Mouse (Mus musculus) myocyte (in vitro differentiated cells): ENCODE results near the gene Il33. TPM values are rescaled to one million over a fixed set of nuclear protein-coding genes. Genes with fewer than 3 reads are reported as not detected.
A peak's percentile ranks its signal among the peaks of the same experiment; 100 is the strongest.

Source experiments
- H3K27me3 ChIP-seq: one replicate; pipeline ENCODE4 v1.6.1; 2011; ENCODE audit not compliant: control insufficient read depth, insufficient read depth, insufficient read length
- H3K36me3 ChIP-seq: one replicate; pipeline ENCODE4 v1.6.1; 2011; ENCODE audit not compliant: control insufficient read depth, insufficient read depth
- H3K4me2 ChIP-seq: one replicate; pipeline ENCODE4 v1.6.1; 2011; ENCODE audit warnings: low read depth, control low read depth
- H3K4me3 ChIP-seq: one replicate; pipeline ENCODE4 v1.5.1; 2011; ENCODE audit warnings: mild to moderate bottlenecking, control low read depth, moderate library complexity
- H3K79me2 ChIP-seq: one replicate; pipeline ENCODE4 v1.6.1; 2011; ENCODE audit not compliant: control insufficient read depth, insufficient read depth
- H3ac ChIP-seq: one replicate; pipeline ENCODE4 v1.6.1; 2011; ENCODE audit not compliant: control insufficient read depth, insufficient read length
- CEBPB ChIP-seq: IDR thresholded peaks from 2 replicates; pipeline ENCODE4 v1.6.1; 2011; ENCODE audit warnings: mild to moderate bottlenecking, moderate library complexity; ENCODE audit not compliant: poor library complexity, insufficient read depth, severe bottlenecking
- E2F4 ChIP-seq: IDR thresholded peaks from one replicate; pipeline ENCODE4 v1.6.1; 2011; ENCODE audit warnings: mild to moderate bottlenecking, control low read depth, moderate library complexity; ENCODE audit not compliant: insufficient read depth
- MAX ChIP-seq: IDR thresholded peaks from one replicate; pipeline ENCODE4 v1.6.1; 2011; ENCODE audit warnings: low read depth, mild to moderate bottlenecking, control low read depth
- MYOD1 ChIP-seq, 3 experiments: IDR thresholded peaks; one replicate each; pipeline ENCODE4 v1.6.1; 2011; ENCODE audit warnings: control low read depth in 2 of 3, low read depth in 2 of 3, mild to moderate bottlenecking in 2 of 3, moderate library complexity in 1 of 3; ENCODE audit not compliant: insufficient read length in 2 of 3, control insufficient read depth in 1 of 3
- MYOG ChIP-seq, 3 experiments: IDR thresholded peaks; one replicate each; pipeline ENCODE4 v1.6.1; 2011; ENCODE audit warnings: control low read depth in 2 of 3, low read depth in 2 of 3, mild to moderate bottlenecking in 2 of 3; ENCODE audit not compliant: insufficient read length in 2 of 3, control insufficient read depth in 1 of 3, insufficient read depth in 1 of 3
- POLR2A ChIP-seq: IDR thresholded peaks from one replicate; pipeline ENCODE4 v1.6.1; 2011; ENCODE audit warnings: low read depth, mild to moderate bottlenecking, control low read depth, moderate library complexity; ENCODE audit not compliant: insufficient read length
- POLR2AphosphoS2 ChIP-seq: IDR thresholded peaks from one replicate; pipeline ENCODE4 v1.6.1; 2011; ENCODE audit warnings: low read depth, control low read depth; ENCODE audit not compliant: insufficient read length
- REST ChIP-seq: IDR thresholded peaks from one replicate; pipeline ENCODE4 v1.6.1; 2011; ENCODE audit warnings: mild to moderate bottlenecking, control low read depth, moderate library complexity; ENCODE audit not compliant: insufficient read depth, insufficient read length
- SRF ChIP-seq: IDR thresholded peaks from one replicate; pipeline ENCODE4 v1.6.1; 2011; ENCODE audit warnings: low read depth; ENCODE audit not compliant: control insufficient read depth, insufficient read length
- TCF12 ChIP-seq: IDR thresholded peaks from one replicate; pipeline ENCODE4 v1.6.1; 2011; ENCODE audit warnings: mild to moderate bottlenecking, control low read depth; ENCODE audit not compliant: poor library complexity, insufficient read depth, severe bottlenecking
- TCF3 ChIP-seq: IDR thresholded peaks from one replicate; pipeline ENCODE4 v1.6.1; 2011; ENCODE audit warnings: low read depth, control low read depth; ENCODE audit not compliant: insufficient read length
- USF1 ChIP-seq: IDR thresholded peaks from one replicate; pipeline ENCODE4 v1.6.1; 2011; ENCODE audit warnings: low read depth, mild to moderate bottlenecking, control low read depth, moderate library complexity
- polyA plus RNA-seq: library from polyadenylated mRNA; unstranded; fragments of >200 nt; fragmentation: generic; extraction: Trizol; gene quantifications from one replicate; pipeline ENCODE4 v1.2.1, GENCODE M21; 2012; ENCODE audit warnings: missing spikeins

Il33 gene
- polyA plus RNA-seq, 1 experiment, result 1.4 TPM

DNA sequence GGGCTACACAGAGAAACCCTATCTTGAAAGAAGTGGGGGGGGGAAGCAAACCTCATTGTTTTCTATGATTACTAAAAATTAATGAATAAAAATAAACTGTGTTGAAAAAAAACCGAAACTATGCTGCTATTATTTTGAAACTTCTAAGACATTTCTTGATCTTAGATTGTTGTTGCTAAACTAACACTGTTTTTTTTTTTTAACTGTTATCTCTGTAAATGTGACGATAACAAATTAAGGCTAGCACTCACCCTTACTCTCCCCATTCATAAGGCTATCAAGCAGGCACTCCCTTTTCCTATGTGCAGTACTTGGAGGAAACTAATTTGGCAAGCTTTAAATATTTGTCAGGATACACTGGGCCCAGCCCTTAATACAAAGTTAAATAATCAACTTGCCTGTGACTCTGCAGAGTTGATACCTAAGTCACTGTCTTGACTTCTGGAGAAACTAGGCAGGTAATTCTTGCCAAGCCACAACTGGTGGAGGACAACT is 38.7 kb downstream of the Il33 start:
- TF ChIP-seq MYOD1 (IDR thresholded peaks at IDR 0.05; ENCODE audit: control insufficient read depth in 1 of 3, insufficient read length in 2 of 3, low read depth in 2 of 3) (no peak), USF1 (no peak), TCF3 (no peak), TCF12 (no peak), POLR2AphosphoS2 (no peak), POLR2A (no peak), MAX (no peak), MYOG (IDR thresholded peaks at IDR 0.05; ENCODE audit: control insufficient read depth in 1 of 3, insufficient read depth in 1 of 3, insufficient read length in 2 of 3, low read depth in 2 of 3) (no peak), REST (no peak)
- no peak overlapping the region for H3K4me2 ChIP-seq
- no peak overlapping the region for H3K4me3 ChIP-seq
- no peak overlapping the region for H3ac ChIP-seq
- H3K36me3 ChIP-seq, result no peaks in the 10 kb centered on the region
- H3K79me2 ChIP-seq, result no peaks in the 10 kb centered on the region
- no peaks in the 10 kb centered on the region for H3K27me3 ChIP-seq

DNA sequence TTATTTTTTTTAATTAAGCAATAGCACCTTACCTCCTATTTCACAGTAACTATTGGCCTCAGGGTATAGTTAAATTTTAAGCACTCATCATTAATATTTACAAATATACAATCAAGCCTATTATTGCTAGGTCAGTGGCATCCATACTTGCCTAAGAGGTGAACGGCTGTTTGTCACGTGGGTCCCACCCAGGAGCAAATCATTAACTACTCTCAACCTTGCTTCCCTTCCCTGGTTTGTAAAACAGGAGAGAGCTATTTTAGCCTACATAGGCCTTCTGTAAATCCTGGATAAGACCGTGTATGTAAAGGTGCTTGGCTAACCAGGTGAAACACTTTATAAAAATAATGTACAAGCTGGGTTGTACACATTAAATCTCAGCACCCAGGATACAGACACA is 43.0 kb downstream of the Il33 start:
- Histone ChIP-seq H3K4me3 (no peak overlapping the region), H3K36me3 (no peaks in the 10 kb centered on the region), H3K27me3 (no peaks in the 10 kb centered on the region), H3K79me2 (no peaks in the 10 kb centered on the region), H3ac (no peak overlapping the region), H3K4me2 (no peak overlapping the region)
- no peak for TF ChIP-seq POLR2A

DNA sequence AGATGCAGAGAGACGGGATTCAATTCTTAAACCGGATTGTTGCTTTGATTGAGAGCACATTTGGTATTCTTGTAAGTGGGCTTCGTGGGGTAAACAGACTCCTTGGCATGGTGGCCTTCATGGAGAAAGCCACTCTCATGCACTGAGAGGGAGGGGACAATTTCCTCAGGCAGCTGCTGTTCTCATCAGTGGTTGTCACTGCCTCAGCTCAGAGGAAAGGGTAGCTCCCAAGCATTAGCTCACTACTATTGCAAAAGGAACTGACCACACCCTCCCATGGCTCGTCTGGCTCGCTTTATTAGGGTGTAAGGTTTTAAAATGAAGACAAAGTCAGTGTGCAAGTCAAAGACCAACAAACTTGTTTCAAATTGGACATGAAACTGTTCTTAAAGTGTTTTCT is 48.5 kb downstream of the Il33 start:
- H3K27me3 ChIP-seq, result no peaks in the 10 kb centered on the region
- H3K36me3 ChIP-seq, result no peaks in the 10 kb centered on the region
- H3K79me2 ChIP-seq, result no peaks in the 10 kb centered on the region
- H3ac ChIP-seq, result no peak overlapping the region
- H3K4me3 ChIP-seq, result no peak overlapping the region
- H3K4me2 ChIP-seq, result peak overlapping the region; percentile 14
- no peak for TF ChIP-seq SRF
- peak; percentile 48 to 90 (median 69) for TF ChIP-seq MYOD1 (IDR thresholded peaks at IDR 0.05; ENCODE audit: control insufficient read depth in 1 of 3, insufficient read length in 2 of 3, low read depth in 2 of 3)
- peak; percentile 43; the same call in 1 of the 2 replicates for TF ChIP-seq CEBPB

DNA sequence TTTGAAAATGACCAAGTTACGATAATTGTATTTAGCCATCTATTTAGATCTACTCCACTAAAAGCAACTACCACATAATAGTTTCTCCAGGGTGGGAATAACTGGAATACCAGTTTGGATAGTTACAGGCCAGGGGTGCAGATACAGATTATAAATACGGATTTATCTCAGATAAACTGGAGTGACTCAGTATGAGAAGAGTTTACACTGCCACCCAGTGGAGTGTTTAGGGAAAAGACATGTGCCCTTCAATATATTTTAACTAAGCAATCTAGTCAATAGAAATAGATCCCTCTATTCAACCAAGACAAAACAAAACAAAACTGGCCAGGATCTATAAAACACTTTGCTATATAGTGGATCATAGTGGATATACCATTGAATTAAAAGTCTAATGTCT is 53.9 kb downstream of the Il33 start:
- Histone ChIP-seq H3K79me2 (no peaks in the 10 kb centered on the region), H3K36me3 (no peaks in the 10 kb centered on the region), H3K4me3 (no peak overlapping the region), H3ac (no peak overlapping the region), H3K27me3 (no peaks in the 10 kb centered on the region), H3K4me2 (no peak overlapping the region)
- TF ChIP-seq POLR2AphosphoS2, result no peak
- no peak for TF ChIP-seq REST
- TF ChIP-seq SRF, result no peak
- TF ChIP-seq TCF12, result no peak
- TF ChIP-seq E2F4, result no peak
- TF ChIP-seq MAX, result no peak
- TF ChIP-seq TCF3, result no peak
- TF ChIP-seq POLR2A, result no peak
- TF ChIP-seq MYOD1 (IDR thresholded peaks at IDR 0.05; ENCODE audit: control insufficient read depth in 1 of 3, insufficient read length in 2 of 3, low read depth in 2 of 3), result no peak
- no peak for TF ChIP-seq USF1
- TF ChIP-seq CEBPB, result no peak
- no peak for TF ChIP-seq MYOG (IDR thresholded peaks at IDR 0.05; ENCODE audit: control insufficient read depth in 1 of 3, insufficient read depth in 1 of 3, insufficient read length in 2 of 3, low read depth in 2 of 3)

DNA sequence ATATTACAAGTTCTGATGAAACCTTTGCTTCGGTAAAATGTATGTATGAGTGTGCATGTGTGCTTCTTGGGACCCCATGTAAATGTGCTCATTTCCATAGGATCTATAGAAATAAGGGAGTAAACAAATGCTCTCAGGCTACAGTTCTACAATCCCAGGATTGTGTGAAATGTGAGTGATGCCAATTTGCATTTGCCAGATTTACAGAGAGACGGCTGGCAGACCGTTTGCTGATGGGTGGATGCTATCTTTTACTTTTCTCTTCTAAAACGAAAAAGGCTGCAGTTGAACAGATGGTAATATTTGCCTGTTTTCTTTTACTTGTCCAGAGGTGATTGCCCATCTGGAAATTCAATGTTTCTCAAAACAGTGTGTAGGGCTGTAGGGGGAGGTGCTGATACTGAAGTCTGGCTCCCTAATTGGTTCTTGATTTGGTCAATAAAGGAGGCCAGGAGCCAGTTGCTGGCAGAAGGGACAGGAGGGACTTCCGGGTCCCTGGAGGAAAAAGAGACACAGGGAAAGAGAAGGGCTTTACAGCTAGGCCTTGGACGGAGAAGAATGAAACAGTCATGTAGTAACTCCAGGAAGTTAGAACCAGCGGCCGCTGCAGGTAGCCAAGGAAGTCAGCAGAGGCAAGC is 54.7 kb downstream of the Il33 start:
- no peak overlapping the region for H3K4me2 ChIP-seq
- H3K27me3 ChIP-seq, result no peaks in the 10 kb centered on the region
- H3K79me2 ChIP-seq, result no peaks in the 10 kb centered on the region
- no peak overlapping the region for H3K4me3 ChIP-seq
- no peak overlapping the region for H3ac ChIP-seq
- H3K36me3 ChIP-seq, result no peaks in the 10 kb centered on the region
- TF ChIP-seq TCF3 (no peak), USF1 (no peak)
